Mouse (Mus musculus): ENCODE measurements around the gene Tmem253. TPM values are rescaled to one million over a fixed set of nuclear protein-coding genes. Genes with fewer than 3 reads are reported as not detected.

Tmem253 gene
- polyA plus RNA-seq, 1 experiment from 2014 or later, result 0.23 TPM

- Histone ChIP-seq H3K27me3 (ENCODE audit: insufficient read depth, low read length) (no peaks in the 10 kb centered on the region), H3K36me3 (replicated peaks; ENCODE audit: insufficient read depth, low read length) (peaks cover 33% of the 10 kb centered on the region), H3K4me3 (ENCODE audit: low read depth, low read length) (no peak overlapping the region), H3K27ac (ENCODE audit: low read depth) (no peak overlapping the region), H3K4me2 (ENCODE audit: low read depth, low read length) (no peak overlapping the region), H3K4me1 (ENCODE audit: insufficient read depth) (peaks cover 4% of the 10 kb centered on the region), H3K9me3 (ENCODE audit: low read length) (no peaks in the 10 kb centered on the region), H3K9ac (replicated peaks) (no peak overlapping the region)
- TF ChIP-seq EP300 (IDR thresholded peaks at IDR 0.05; ENCODE audit: low read depth) (no peak), CTCF (IDR thresholded peaks at IDR 0.05; ENCODE audit: low read depth) (no peak)
- ATAC-seq (no peak), DNase-seq (peak; percentile 12)
- WGBS (ENCODE audit: insufficient replicate concordance), result 78% methylated on average over 6 of the region's 6 CpGs
Measured at GRCm38 (mm10) chr14:52005616-52006015, 9.8 kb upstream of the Tmem253 start.

- H3K27me3 ChIP-seq (ENCODE audit: insufficient read depth, low read length), result no peaks in the 10 kb centered on the region
- no peak overlapping the region for H3K27ac ChIP-seq (ENCODE audit: low read depth)
- H3K9me3 ChIP-seq (ENCODE audit: low read length), result no peaks in the 10 kb centered on the region
- peak; percentile 24 for DNase-seq
- TF ChIP-seq CTCF (IDR thresholded peaks at IDR 0.05; ENCODE audit: low read depth), result peak; percentile 42
- TF ChIP-seq EP300 (IDR thresholded peaks at IDR 0.05; ENCODE audit: low read depth), result no peak
- WGBS (ENCODE audit: insufficient replicate concordance), result 84% methylated on average over 8 of the region's 8 CpGs
- ATAC-seq, result no peak
- no peak overlapping the region for H3K4me3 ChIP-seq (ENCODE audit: low read depth, low read length)
- H3K4me2 ChIP-seq (ENCODE audit: low read depth, low read length), result no peak overlapping the region
- H3K4me1 ChIP-seq (ENCODE audit: insufficient read depth), result peaks cover 8% of the 10 kb centered on the region
- peaks cover 28% of the 10 kb centered on the region for H3K36me3 ChIP-seq (replicated peaks; ENCODE audit: insufficient read depth, low read length)
- H3K9ac ChIP-seq (replicated peaks), result no peak overlapping the region
Measured at GRCm38 (mm10) chr14:52006241-52006640, 9.2 kb upstream of the Tmem253 start.

- Histone ChIP-seq H3K9me3 (ENCODE audit: low read length) (no peaks in the 10 kb centered on the region), H3K27me3 (ENCODE audit: insufficient read depth, low read length) (no peaks in the 10 kb centered on the region), H3K27ac (ENCODE audit: low read depth) (no peak overlapping the region), H3K4me1 (ENCODE audit: insufficient read depth) (peaks cover 8% of the 10 kb centered on the region), H3K4me3 (ENCODE audit: low read depth, low read length) (no peak overlapping the region), H3K36me3 (replicated peaks; ENCODE audit: insufficient read depth, low read length) (peaks cover 28% of the 10 kb centered on the region), H3K9ac (replicated peaks) (no peak overlapping the region), H3K4me2 (ENCODE audit: low read depth, low read length) (no peak overlapping the region)
- TF ChIP-seq CTCF (IDR thresholded peaks at IDR 0.05; ENCODE audit: low read depth) (no peak), EP300 (IDR thresholded peaks at IDR 0.05; ENCODE audit: low read depth) (no peak)
- 95% methylated on average over 23 of the region's 23 CpGs for WGBS (ENCODE audit: insufficient replicate concordance)
- DNase-seq (no peak), ATAC-seq (no peak)
Measured at GRCm38 (mm10) chr14:52006771-52007170, 8.7 kb upstream of the Tmem253 start.

GRCm38 (mm10) chr14:52008321-52009203, 6.9 kb upstream of the Tmem253 start:
- Histone ChIP-seq H3K36me3 (replicated peaks; ENCODE audit: insufficient read depth, low read length) (peaks cover 28% of the 10 kb centered on the region), H3K9ac (replicated peaks) (no peak overlapping the region), H3K4me1 (ENCODE audit: insufficient read depth) (peaks cover 8% of the 10 kb centered on the region), H3K9me3 (ENCODE audit: low read length) (no peaks in the 10 kb centered on the region), H3K27me3 (ENCODE audit: insufficient read depth, low read length) (no peaks in the 10 kb centered on the region), H3K4me2 (ENCODE audit: low read depth, low read length) (no peak overlapping the region), H3K4me3 (ENCODE audit: low read depth, low read length) (no peak overlapping the region), H3K27ac (ENCODE audit: low read depth) (no peak overlapping the region)
- DNase-seq (peak; percentile 93), ATAC-seq (peak; percentile 90)
- TF ChIP-seq CTCF (IDR thresholded peaks at IDR 0.05; ENCODE audit: low read depth) (peak; percentile 100), EP300 (IDR thresholded peaks at IDR 0.05; ENCODE audit: low read depth) (no peak)
- WGBS (ENCODE audit: insufficient replicate concordance), result 56% methylated on average over 38 of the region's 38 CpGs

GRCm38 (mm10) chr14:52009361-52009760, 6.1 kb upstream of the Tmem253 start:
- H3K9ac ChIP-seq (replicated peaks), result no peak overlapping the region
- no peak overlapping the region for H3K4me2 ChIP-seq (ENCODE audit: low read depth, low read length)
- ATAC-seq, result no peak
- WGBS (ENCODE audit: insufficient replicate concordance), result 80% methylated on average over 26 of the region's 26 CpGs
- H3K36me3 ChIP-seq (replicated peaks; ENCODE audit: insufficient read depth, low read length), result peaks cover 28% of the 10 kb centered on the region
- no peak overlapping the region for H3K4me3 ChIP-seq (ENCODE audit: low read depth, low read length)
- peaks cover 8% of the 10 kb centered on the region for H3K4me1 ChIP-seq (ENCODE audit: insufficient read depth)
- TF ChIP-seq EP300 (IDR thresholded peaks at IDR 0.05; ENCODE audit: low read depth) (no peak), CTCF (IDR thresholded peaks at IDR 0.05; ENCODE audit: low read depth) (no peak)
- no peak for DNase-seq
- H3K27ac ChIP-seq (ENCODE audit: low read depth), result no peak overlapping the region
- H3K9me3 ChIP-seq (ENCODE audit: low read length), result no peaks in the 10 kb centered on the region
- no peaks in the 10 kb centered on the region for H3K27me3 ChIP-seq (ENCODE audit: insufficient read depth, low read length)

- TF ChIP-seq CTCF (IDR thresholded peaks at IDR 0.05; ENCODE audit: low read depth) (no peak), EP300 (IDR thresholded peaks at IDR 0.05; ENCODE audit: low read depth) (no peak)
- WGBS (ENCODE audit: insufficient replicate concordance), result 89% methylated on average over 6 of the region's 6 CpGs
- Histone ChIP-seq H3K36me3 (replicated peaks; ENCODE audit: insufficient read depth, low read length) (peaks cover 28% of the 10 kb centered on the region), H3K4me1 (ENCODE audit: insufficient read depth) (peaks cover 8% of the 10 kb centered on the region), H3K9ac (replicated peaks) (no peak overlapping the region), H3K4me3 (ENCODE audit: low read depth, low read length) (no peak overlapping the region), H3K4me2 (ENCODE audit: low read depth, low read length) (no peak overlapping the region), H3K27ac (ENCODE audit: low read depth) (no peak overlapping the region), H3K9me3 (ENCODE audit: low read length) (no peaks in the 10 kb centered on the region), H3K27me3 (ENCODE audit: insufficient read depth, low read length) (no peaks in the 10 kb centered on the region)
- ATAC-seq, result no peak
- DNase-seq, result no peak
Measured at GRCm38 (mm10) chr14:52009841-52010240, 5.6 kb upstream of the Tmem253 start.

All from liver, postnatal 0 days (tissue).